Mouse (Mus musculus): ENCODE measurements around the gene Erc2.

DNA sequence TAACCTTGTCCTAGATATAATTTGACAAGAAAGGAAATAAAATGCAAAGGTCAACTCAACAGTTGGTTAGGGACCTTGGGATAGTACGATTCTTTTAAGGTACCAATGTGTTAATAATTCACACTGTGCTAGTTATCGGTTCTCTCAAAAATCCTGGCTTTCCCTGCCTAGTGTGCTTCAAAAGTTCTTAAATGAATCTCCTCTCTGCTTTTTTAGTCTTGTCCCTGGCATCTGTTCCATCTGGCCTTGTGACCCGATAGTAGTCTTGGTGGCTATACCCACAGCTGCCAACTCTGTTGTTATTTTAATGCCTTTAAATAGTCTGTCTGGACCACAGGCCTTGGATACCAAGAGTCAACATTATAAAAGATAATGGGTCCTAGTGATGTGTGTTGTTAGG lies 225.1 kb downstream of the Erc2 start:
- TF ChIP-seq CTCF (IDR thresholded peaks at IDR 0.05; ENCODE audit: extremely low read depth, insufficient read length, insufficient replicate concordance, low read depth, low read length) (no peak), POLR2A (IDR thresholded peaks at IDR 0.05; ENCODE audit: low read depth, low read length) (no peak)
